In genomic region chr3:68056373-68057275, GRCm38 (mm10) we compare ENCODE assay signal across 8 mouse cellular contexts. TPM values are rescaled to one million over a fixed set of nuclear protein-coding genes. Genes with fewer than 3 reads are reported as not detected.
DNase-seq lines count a peak whose midpoint lies in the region; ATAC-seq and TF ChIP-seq lines count a peak whose summit lies in the region.

No protein-coding gene starts in this region.

- peak; percentile 90 for TF ChIP-seq CTCF in midbrain, postnatal 0 days (IDR thresholded peaks at IDR 0.05)

- no peaks in the 10 kb centered on the region for H3K36me3 ChIP-seq in midbrain, postnatal 0 days (ENCODE audit: insufficient read depth, low read length)

- peak overlapping the region; percentile 18; the same call in 1 of the 2 replicates for H3K4me3 ChIP-seq in midbrain, postnatal 0 days (ENCODE audit: low read depth, low read length)

- peak overlapping the region; percentile 33 for H3K4me2 ChIP-seq in midbrain, postnatal 0 days (ENCODE audit: low read depth, low read length, poor library complexity, severe bottlenecking)

- H3K27me3 ChIP-seq in midbrain, postnatal 0 days (ENCODE audit: insufficient read depth, low read length), result no peaks in the 10 kb centered on the region

- 63% methylated on average over 23 of the region's 23 CpGs for WGBS in midbrain, postnatal 0 days

- DNase-seq in 3T3-L1 (ENCODE audit: low read depth, low spot score) (peak; percentile 89), liver (peak; percentile 66)
- peak; percentile 65 to 74 for DNase-seq in adrenal gland, adult 18-20 months (ENCODE audit: low spot score in 2 of 2)
- peak; percentile 44 for DNase-seq in embryo, embryonic 11.5 days (ENCODE audit: low read depth, low spot score)
- DNase-seq in heart, adult 9 months (ENCODE audit: low spot score in 2 of 2), result peak; percentile 24 to 61
- peak; percentile 63 to 88 for DNase-seq in kidney, adult 8-10 months
- peak; percentile 86 for DNase-seq in midbrain, postnatal 0 days (ENCODE audit: low spot score)
- DNase-seq in spleen, postnatal 14 days (ENCODE audit: low spot score in 2 of 2), result peak; percentile 21 to 47

- no peak overlapping the region for H3K9ac ChIP-seq in midbrain, postnatal 0 days (replicated peaks; ENCODE audit: low read length, poor library complexity, severe bottlenecking)

- no peaks in the 10 kb centered on the region for H3K4me1 ChIP-seq in midbrain, postnatal 0 days (ENCODE audit: insufficient read depth, low read length)

- no peaks in the 10 kb centered on the region for H3K9me3 ChIP-seq in midbrain, postnatal 0 days (ENCODE audit: low read length)

- ATAC-seq in midbrain, postnatal 0 days (ENCODE audit: low FRiP score), result no peak

- H3K27ac ChIP-seq in midbrain, postnatal 0 days (ENCODE audit: low read depth, low read length), result no peak overlapping the region

RNA-seq across cellular contexts. Expression of gene Schip1, which starts 8.0 kb away (rescaled TPM):
- total RNA-seq in adrenal gland, adult 18-20 months (2021), result 10 to 100 TPM in 1 of 2 experiments, 1 to 10 TPM in 1; 7.1 to 10.1 TPM
- total RNA-seq in midbrain, postnatal 0 days (2014; rRNA removed), result 105 and 108 TPM in 2 replicates
- polyA plus RNA-seq in midbrain, postnatal 0 days (2015; fragmentation: Nextera tagmentation; extraction: Ambion mirVana), result 154 and 157 TPM in 2 replicates

Comparison
In these comparisons a context has a peak if more than half of its experiments do, and no peak if none do; other contexts are left out.
1. DNase-seq: peak in every context shown above with its lines; median percentile 89 in 3T3-L1; 86 in midbrain, postnatal 0 days; 76 in kidney, adult 8-10 months; 70 in adrenal gland, adult 18-20 months; 66 in liver; 44 in embryo, embryonic 11.5 days; 42 in heart, adult 9 months; 34 in spleen, postnatal 14 days.